Mouse (Mus musculus): ENCODE measurements around the gene Rin3.

Gene Rin3

GRCm38 (mm10) chr12:102280867-102281503 is 1.9 kb upstream of the Rin3 start:
- no peak for DNase-seq (ENCODE audit: low spot score)

DNA sequence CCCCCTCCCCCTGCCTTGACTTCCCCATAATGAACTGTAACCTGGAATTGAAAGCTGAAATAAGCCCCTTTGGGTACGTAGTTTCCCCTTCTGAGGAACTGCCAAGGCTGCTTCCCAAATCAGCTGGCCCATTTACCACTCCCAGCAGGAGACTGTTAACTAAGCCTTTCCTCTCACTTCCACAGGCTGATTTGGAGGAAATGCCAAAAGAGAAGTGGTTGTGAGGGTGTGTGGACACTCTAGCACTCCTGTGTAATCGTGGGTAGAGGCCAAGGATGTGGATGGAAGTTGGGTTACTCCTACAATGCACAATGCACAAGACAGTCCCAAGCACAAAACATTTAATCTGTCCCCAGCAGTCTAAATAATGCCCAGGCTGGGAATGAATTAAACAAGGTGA is 722 bp upstream of the Rin3 start:
- no peak for DNase-seq (ENCODE audit: low spot score)

DNA sequence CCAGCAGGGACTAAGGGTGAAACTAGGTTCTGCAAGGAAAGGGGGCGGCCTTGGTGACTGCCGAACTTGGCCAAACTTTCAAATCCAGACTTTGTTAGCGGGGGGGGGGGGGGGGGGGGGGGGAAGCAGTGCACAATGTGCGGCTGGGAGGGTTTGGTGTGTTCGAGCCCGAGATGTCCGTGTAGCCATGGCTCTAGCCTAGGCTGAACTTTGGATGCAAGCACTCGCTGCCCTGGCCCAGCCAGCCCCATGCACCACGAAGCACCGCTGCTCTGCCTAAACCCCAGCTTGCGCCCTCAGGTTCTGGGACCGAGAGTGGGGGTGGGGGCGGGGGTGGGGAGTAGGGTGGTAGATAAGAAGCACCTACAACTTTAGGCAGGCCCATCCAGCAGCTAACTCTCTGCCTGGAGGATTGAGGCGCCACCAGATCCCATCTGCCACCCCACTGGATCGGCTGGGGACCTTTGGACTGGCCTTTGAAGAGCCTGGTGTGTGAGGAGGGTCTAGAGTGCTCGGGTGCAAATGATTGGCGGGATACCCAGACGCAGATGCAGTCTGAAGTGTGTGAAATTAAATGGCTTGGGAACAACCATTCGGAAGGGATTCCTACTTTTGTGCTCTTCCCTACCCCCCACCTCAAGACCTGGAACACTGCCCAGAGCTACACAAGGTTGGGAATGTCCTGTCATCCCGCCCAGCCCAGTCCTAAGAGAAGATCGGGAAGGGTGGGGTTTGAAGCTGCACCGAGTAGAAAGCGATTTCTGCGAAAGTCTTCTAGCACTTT is 827 bp downstream of the Rin3 start:
- no peak for DNase-seq (ENCODE audit: low spot score)

DNA sequence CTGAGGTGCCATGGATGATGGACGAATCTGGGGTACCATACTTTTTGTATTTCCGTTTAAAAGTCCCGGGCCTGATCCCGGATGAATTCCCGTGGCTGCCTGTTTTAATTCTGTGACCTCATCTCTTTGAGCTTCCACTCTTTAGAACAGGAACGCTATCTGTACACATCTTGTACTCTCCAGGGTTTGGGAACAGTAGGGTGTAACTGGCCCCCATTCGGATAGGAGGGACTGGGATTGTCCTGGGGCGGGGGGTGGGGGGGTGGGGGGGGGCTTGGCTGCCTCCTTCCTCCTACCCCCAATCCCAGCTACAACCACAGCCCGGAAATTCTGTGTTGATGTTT is 1.4 kb downstream of the Rin3 start:
- no peak for DNase-seq (ENCODE audit: low spot score)

DNA sequence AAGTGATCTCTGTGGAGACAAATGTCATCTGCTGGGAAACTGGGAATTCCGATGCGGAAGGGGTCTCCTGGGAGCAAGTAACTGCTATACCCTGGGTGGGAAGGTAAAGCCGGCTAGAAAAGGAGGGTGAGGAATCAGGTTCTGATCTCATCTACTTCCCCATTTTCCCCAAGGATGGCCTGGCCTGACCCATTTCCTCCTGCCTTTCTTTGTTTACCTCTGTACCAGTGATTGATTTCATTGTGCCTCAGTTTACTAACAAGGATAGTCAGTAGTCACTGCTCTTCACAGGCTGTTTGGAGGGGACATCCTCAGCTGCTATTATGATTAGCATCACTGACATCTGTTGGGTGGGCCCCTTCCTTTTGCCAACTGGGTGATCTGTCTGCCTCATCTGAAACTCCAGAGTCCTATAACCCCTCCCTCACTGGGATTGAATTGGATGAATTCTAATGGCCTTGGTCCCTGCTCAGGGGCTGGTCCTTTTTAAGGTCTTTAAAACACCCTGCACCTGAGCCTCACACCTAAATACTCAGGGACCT is 1.8 kb downstream of the Rin3 start:
- no peak for DNase-seq (ENCODE audit: low spot score)

GRCm38 (mm10) chr12:102285318-102285717 is 2.5 kb downstream of the Rin3 start:
- DNase-seq (ENCODE audit: low spot score) = no peak

- DNase-seq (ENCODE audit: low spot score) = no peak
Measured at GRCm38 (mm10) chr12:102285779-102286178, 2.9 kb downstream of the Rin3 start.

DNA sequence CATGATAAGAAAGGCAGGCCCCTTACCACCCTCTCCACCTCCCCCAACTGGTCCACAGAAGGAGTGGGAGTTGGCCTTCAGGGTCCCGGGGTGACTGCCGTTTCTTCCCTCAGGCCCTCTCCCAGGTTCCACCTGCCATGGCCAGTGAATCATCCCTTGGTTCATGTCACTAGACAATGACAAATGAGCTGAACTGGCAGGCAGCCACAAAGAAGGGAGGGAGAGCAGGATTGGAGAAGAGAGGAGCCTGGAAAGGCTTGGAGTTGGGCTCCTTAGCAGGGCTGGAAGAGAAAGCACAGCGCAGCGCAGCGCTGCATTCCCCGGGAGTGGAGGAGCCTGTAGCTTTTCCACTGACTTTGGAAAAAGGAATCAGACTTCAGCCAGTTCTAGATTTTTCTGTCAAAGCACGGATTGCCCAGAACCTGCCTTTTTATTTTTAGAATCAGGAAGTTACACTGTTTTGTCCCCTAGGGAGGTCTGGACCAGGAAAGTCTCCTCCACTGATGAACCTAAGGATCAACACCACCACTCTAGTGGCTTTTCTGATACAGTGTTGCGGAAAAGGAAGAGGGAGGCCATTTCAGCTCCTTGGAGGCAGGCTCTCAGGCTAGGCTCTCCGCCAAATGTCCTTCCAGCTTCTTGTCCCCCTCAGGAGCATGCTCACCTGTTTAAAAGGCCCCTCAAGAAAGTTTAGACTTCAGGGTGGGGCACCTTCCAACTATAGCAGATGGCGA is 4.0 kb downstream of the Rin3 start:
- no peak for DNase-seq (ENCODE audit: low spot score)

DNA sequence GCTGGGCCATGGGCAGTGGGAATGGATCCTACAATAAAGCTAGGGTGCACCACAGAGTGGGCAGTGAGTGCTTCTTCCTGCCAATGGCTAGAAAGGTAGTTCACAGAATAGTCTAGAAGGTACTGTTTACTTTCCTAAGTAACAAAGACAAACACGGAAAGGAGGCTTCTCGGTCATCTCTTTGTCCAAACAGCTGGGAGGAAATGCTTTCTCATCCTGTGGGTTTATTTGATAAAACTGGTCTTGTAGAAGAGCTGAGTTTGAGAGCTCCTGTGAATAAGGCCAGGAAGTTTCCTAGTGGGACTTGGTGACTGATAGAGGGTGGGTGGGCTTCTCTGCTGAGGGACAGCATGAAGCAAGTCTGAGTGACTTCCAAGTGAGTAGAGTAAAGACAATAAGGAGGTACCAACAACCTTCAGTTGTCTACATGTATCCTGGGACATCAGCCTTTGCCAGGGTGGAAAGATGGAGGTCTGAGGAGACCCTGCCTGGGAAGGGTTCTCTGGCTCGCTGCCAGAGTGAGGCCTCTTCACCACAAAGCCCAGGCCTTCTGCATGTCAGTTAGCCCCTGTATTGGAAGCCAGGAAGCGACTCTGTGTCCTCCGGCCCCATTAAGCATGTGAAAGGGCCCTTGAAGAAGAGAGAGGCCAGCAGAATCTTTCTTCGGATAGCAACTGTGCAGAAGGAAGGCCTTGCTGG is 5.2 kb downstream of the Rin3 start:
- no peak for DNase-seq (ENCODE audit: low spot score)

- DNase-seq (ENCODE audit: low spot score) = no peak
Measured at GRCm38 (mm10) chr12:102288846-102289245, 6.0 kb downstream of the Rin3 start.

GRCm38 (mm10) chr12:102289568-102289967 is 6.7 kb downstream of the Rin3 start:
- DNase-seq (ENCODE audit: low spot score) = no peak

GRCm38 (mm10) chr12:102290662-102291061 is 7.8 kb downstream of the Rin3 start:
- DNase-seq (ENCODE audit: low spot score) = no peak

- no peak for DNase-seq (ENCODE audit: low spot score)
Measured at GRCm38 (mm10) chr12:102291686-102292085, 8.8 kb downstream of the Rin3 start.

DNA sequence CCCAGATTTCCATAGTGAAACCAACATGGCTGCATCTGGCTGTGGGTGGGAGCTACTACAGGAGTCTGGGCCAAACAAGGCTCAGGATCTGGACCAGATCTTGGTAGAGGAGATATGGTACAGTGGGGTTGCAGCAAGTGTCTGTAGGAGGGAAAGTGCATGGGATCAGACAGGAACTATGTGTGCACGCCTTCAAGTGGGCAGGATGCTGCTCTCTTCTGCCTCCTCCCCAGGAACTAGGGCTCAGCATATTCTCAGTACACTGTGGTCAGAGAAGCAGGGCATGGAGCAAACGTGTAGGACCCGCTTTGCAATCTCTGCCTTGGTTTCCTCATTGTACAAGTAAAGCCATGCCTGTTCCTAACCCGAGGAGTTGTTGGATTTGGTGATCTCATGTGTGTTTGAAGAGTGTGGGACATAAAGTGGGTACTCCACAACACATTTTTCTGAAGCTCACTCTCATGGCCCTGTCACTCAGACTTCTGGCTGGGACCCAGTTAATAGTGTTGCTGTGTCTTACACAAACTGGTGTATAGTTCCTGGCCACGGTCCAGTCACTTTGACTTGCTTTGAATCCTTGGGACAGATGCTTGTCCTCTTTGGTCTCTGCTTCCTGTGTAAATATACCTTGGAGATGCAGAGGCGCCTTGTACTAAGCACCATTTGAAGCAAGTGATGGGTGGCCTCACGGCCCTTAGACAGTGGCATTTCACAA is 9.8 kb downstream of the Rin3 start:
- DNase-seq (ENCODE audit: low spot score) = no peak

- DNase-seq (ENCODE audit: low spot score) = no peak
Measured at GRCm38 (mm10) chr12:102294634-102295033, 11.8 kb downstream of the Rin3 start.

DNA sequence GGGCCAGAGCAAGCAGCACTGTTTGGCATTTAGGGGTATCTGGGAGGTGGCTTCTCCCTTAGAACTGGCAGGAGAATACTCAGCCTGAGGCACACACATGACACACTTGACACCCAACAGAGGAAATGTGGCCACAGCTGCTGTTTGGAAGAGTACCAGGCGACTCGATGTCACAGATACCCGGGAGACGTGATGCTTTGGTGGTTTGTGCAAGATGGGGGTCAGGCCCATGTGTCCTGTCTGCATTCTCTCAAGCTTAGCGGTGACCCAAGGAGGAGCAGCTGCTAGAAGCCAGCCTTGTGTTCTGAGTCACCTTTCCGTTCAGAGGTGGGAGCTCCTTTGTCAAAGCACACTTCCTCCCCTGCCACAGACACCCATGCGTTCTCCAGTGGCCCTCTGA is 12.4 kb downstream of the Rin3 start:
- no peak for DNase-seq (ENCODE audit: low spot score)

DNA sequence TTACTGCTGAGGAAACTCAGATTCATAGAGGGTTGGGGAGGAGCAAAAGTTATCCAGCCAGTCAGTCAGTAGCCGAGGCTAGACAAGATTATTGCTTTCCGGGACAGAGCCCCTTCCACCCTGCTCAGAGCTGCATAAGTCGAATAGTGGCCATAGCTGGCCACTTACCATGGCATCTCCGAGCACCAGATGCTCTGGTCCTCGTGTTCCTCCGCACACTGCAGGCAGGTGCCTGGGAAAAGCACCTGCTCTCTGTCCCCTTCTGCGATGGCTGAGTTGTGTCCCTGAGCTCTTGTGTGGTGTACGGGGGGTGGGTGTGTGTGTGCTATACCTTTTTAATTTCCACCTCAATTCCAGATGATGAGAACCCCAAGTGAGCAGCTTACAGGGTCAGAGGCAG is 12.8 kb downstream of the Rin3 start:
- DNase-seq (ENCODE audit: low spot score) = no peak

DNA sequence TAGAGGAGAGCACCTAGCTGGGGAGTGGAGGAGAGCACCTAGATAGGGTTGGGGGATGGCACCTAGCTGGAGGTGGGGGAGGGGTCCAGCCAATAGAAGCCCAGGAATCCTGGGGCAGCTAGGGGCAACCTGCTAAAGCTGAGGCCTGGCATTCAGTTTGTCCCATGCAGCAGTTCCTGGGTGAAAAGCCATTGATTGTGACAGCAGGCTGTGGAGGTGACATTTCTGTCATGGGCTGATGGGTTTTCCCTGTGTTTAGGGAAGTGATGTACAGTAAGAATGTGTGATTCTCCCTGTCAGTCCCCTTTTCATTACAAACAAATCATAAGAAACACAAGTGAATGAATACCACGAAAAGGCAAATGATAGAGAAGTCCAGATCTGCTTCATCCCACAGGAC is 13.5 kb downstream of the Rin3 start:
- DNase-seq (ENCODE audit: low spot score) = no peak

DNA sequence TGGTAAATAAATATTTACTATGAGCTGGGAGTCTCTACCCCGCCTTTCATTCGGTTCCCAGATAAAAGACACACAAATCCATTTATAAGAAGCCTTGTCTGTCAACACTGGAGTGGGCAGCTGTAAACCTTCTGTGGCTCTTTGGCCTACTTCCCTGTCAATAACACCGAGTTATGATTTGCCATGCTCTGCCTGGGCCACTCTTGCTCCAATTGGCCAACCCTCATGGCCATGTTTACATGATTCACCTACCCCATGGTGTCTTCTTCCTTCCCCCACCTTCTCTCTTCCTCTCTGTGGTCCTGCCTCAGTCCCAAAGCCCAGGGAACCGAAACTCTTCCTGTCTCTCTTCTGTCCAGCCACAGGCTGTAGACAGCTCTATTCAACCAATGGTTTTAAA is 14.1 kb downstream of the Rin3 start:
- DNase-seq (ENCODE audit: low spot score) = no peak

- no peak for DNase-seq (ENCODE audit: low spot score)
Measured at GRCm38 (mm10) chr12:102299209-102299608, 16.4 kb downstream of the Rin3 start.

DNA sequence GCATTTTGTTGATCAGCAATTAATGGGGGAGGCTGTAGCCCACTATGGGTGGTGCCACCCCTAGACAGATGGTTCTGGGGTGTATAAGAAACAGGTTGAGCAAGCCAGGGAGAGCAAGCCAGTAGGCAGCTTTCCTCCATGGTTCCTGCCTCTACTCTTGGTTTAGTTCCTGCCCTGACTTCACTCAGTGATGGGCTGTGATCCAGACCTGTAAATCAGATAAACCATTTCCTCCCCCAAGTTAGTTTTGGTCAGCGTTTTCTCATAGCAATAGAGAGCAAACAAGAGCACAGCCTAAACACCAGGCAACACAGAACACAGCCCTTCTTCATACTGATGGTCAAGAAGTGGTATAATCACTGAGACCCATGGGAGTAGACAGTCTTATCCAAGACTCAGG is 18.7 kb downstream of the Rin3 start:
- no peak for DNase-seq (ENCODE audit: low spot score)

GRCm38 (mm10) chr12:102302322-102302721 is 19.5 kb downstream of the Rin3 start:
- DNase-seq (ENCODE audit: low spot score) = no peak

Data from c-Kit-positive CD71-positive TER-119-positive erythroid progenitor cells, embryonic 14.5 days (primary cell).